Mouse (Mus musculus): ENCODE measurements around the gene Magea1. TPM values are rescaled to one million over a fixed set of nuclear protein-coding genes. Genes with fewer than 3 reads are reported as not detected.
"Not testable (repeated sequence)": the region's sequence is repeated elsewhere in the genome, so short reads cannot be mapped to it uniquely, and the experiment has no call there.

Gene Magea1
- total RNA-seq (2014; rRNA removed) (not detected in 2 replicates), polyA plus RNA-seq (2015; fragmentation: Nextera tagmentation; extraction: Ambion mirVana) (not detected in 2 replicates)

GRCm38 (mm10) chrX:155089693-155090092 is at the start of gene Magea1:
TSS of gene Magea1 (minus strand) at chrX:155089793.
- ATAC-seq; H3K9ac ChIP-seq (replicated peaks; ENCODE audit: low read length); H3K36me3 ChIP-seq (ENCODE audit: insufficient read depth, low read length); H3K4me2 ChIP-seq (ENCODE audit: low read depth, low read length); H3K27ac ChIP-seq; H3K4me1 ChIP-seq (ENCODE audit: insufficient read depth, low read length); H3K27me3 ChIP-seq (ENCODE audit: insufficient read depth, low read length); DNase-seq (ENCODE audit: low spot score); H3K4me3 ChIP-seq (ENCODE audit: low read length); H3K9me3 ChIP-seq (ENCODE audit: low read length): not testable (repeated sequence)
- 89% methylated on average over 1 of the region's 2 CpGs for WGBS

- H3K36me3 ChIP-seq (ENCODE audit: insufficient read depth, low read length); H3K4me2 ChIP-seq (ENCODE audit: low read depth, low read length); H3K9me3 ChIP-seq (ENCODE audit: low read length); H3K9ac ChIP-seq (replicated peaks; ENCODE audit: low read length); H3K4me3 ChIP-seq (ENCODE audit: low read length); H3K4me1 ChIP-seq (ENCODE audit: insufficient read depth, low read length); H3K27me3 ChIP-seq (ENCODE audit: insufficient read depth, low read length); DNase-seq (ENCODE audit: low spot score); ATAC-seq; H3K27ac ChIP-seq: not testable (repeated sequence)
- WGBS = 79% methylated on average over 3 of the region's 3 CpGs
Observed at GRCm38 (mm10) chrX:155128312-155128711, 38.7 kb upstream of the Magea1 start, which contains the start of gene Cldn34b2. TSS of gene Cldn34b2 (minus strand) at chrX:155128412.

GRCm38 (mm10) chrX:155098024-155098423 is 8.4 kb upstream of the Magea1 start:
- ATAC-seq (no peak), DNase-seq (ENCODE audit: low spot score) (peak; percentile 36)
- H3K27me3 ChIP-seq (ENCODE audit: insufficient read depth, low read length) = no peaks in the 10 kb centered on the region
- H3K9me3 ChIP-seq (ENCODE audit: low read length) = no peaks in the 10 kb centered on the region
- no peaks in the 10 kb centered on the region for H3K4me1 ChIP-seq (ENCODE audit: insufficient read depth, low read length)
- H3K36me3 ChIP-seq (ENCODE audit: insufficient read depth, low read length) = no peaks in the 10 kb centered on the region
- H3K4me3 ChIP-seq (ENCODE audit: low read length) = no peak overlapping the region
- no peak overlapping the region for H3K9ac ChIP-seq (replicated peaks; ENCODE audit: low read length)
- no peak overlapping the region for H3K27ac ChIP-seq
- peak; percentile 56 for TF ChIP-seq CTCF (IDR thresholded peaks at IDR 0.05; ENCODE audit: low read depth)
- no peak overlapping the region for H3K4me2 ChIP-seq (ENCODE audit: low read depth, low read length)

- not testable (repeated sequence) for H3K27me3 ChIP-seq (ENCODE audit: insufficient read depth, low read length); H3K9ac ChIP-seq (replicated peaks; ENCODE audit: low read length); H3K4me1 ChIP-seq (ENCODE audit: insufficient read depth, low read length); H3K4me3 ChIP-seq (ENCODE audit: low read length); H3K36me3 ChIP-seq (ENCODE audit: insufficient read depth, low read length); DNase-seq (ENCODE audit: low spot score); H3K9me3 ChIP-seq (ENCODE audit: low read length); H3K4me2 ChIP-seq (ENCODE audit: low read depth, low read length); H3K27ac ChIP-seq; ATAC-seq
- 89% methylated on average over 2 of the region's 4 CpGs for WGBS
Observed at GRCm38 (mm10) chrX:155093566-155093965, 4.0 kb upstream of the Magea1 start, which contains the start of gene Magea2. TSS of gene Magea2 (minus strand) at chrX:155093666.

GRCm38 (mm10) chrX:155063045-155063444 is 26.5 kb downstream of the Magea1 start, which contains the start of gene Magea5:
TSS of gene Magea5 (minus strand) at chrX:155063145.
- not testable (repeated sequence) for H3K9me3 ChIP-seq (ENCODE audit: low read length); H3K9ac ChIP-seq (replicated peaks; ENCODE audit: low read length); H3K4me3 ChIP-seq (ENCODE audit: low read length); ATAC-seq; H3K4me1 ChIP-seq (ENCODE audit: insufficient read depth, low read length); H3K27me3 ChIP-seq (ENCODE audit: insufficient read depth, low read length); DNase-seq (ENCODE audit: low spot score); H3K27ac ChIP-seq; H3K36me3 ChIP-seq (ENCODE audit: insufficient read depth, low read length); H3K4me2 ChIP-seq (ENCODE audit: low read depth, low read length)
- WGBS = 85% methylated on average over 13 of the region's 16 CpGs

Other genes with a start within 250 kb of the Magea1 start
- gene Cldn34b1, start 199.5 kb downstream of the Magea1 start, total RNA-seq (2014; rRNA removed) = not detected in 2 replicates
- not detected in 2 replicates for gene Cldn34b1, start 199.5 kb downstream of the Magea1 start, polyA plus RNA-seq (2015; fragmentation: Nextera tagmentation; extraction: Ambion mirVana)
- gene Magea6, start 153.8 kb downstream of the Magea1 start, total RNA-seq (2014; rRNA removed) = not detected in 2 replicates
- not detected in 2 replicates for gene Magea6, start 153.8 kb downstream of the Magea1 start, polyA plus RNA-seq (2015; fragmentation: Nextera tagmentation; extraction: Ambion mirVana)
- gene Magea3, start 140.3 kb downstream of the Magea1 start, total RNA-seq (2014; rRNA removed) = not detected in 2 replicates
- not detected in 2 replicates for gene Magea3, start 140.3 kb downstream of the Magea1 start, polyA plus RNA-seq (2015; fragmentation: Nextera tagmentation; extraction: Ambion mirVana)
- gene Magea8, start 93.9 kb downstream of the Magea1 start, total RNA-seq (2014; rRNA removed) = not detected in 2 replicates
- not detected in 2 replicates for gene Magea8, start 93.9 kb downstream of the Magea1 start, polyA plus RNA-seq (2015; fragmentation: Nextera tagmentation; extraction: Ambion mirVana)
- not detected in 2 replicates for gene Magea5, start 26.6 kb downstream of the Magea1 start, total RNA-seq (2014; rRNA removed)
- gene Magea5, start 26.6 kb downstream of the Magea1 start, polyA plus RNA-seq (2015; fragmentation: Nextera tagmentation; extraction: Ambion mirVana) = not detected in 2 replicates
- gene Magea2, start 3.9 kb upstream of the Magea1 start, total RNA-seq (2014; rRNA removed) = not detected in 2 replicates
- gene Magea2, start 3.9 kb upstream of the Magea1 start, polyA plus RNA-seq (2015; fragmentation: Nextera tagmentation; extraction: Ambion mirVana) = not detected in 2 replicates
- gene Cldn34b2, start 38.6 kb upstream of the Magea1 start, total RNA-seq (2014; rRNA removed) = not detected in 2 replicates
- not detected in 2 replicates for gene Cldn34b2, start 38.6 kb upstream of the Magea1 start, polyA plus RNA-seq (2015; fragmentation: Nextera tagmentation; extraction: Ambion mirVana)
- gene Sat1, start 126.7 kb upstream of the Magea1 start, total RNA-seq (2014; rRNA removed) = 30.2 and 34.6 TPM in 2 replicates
- 107 and 109 TPM in 2 replicates for gene Sat1, start 126.7 kb upstream of the Magea1 start, polyA plus RNA-seq (2015; fragmentation: Nextera tagmentation; extraction: Ambion mirVana)
- 21.3 and 28.1 TPM in 2 replicates for gene Acot9, start 172.7 kb upstream of the Magea1 start, total RNA-seq (2014; rRNA removed)
- 49.5 and 50.7 TPM in 2 replicates for gene Acot9, start 172.7 kb upstream of the Magea1 start, polyA plus RNA-seq (2015; fragmentation: Nextera tagmentation; extraction: Ambion mirVana)